ENCODE assay signal across 8 mouse cellular contexts in genomic region chr8:84976031-84976762, GRCm38 (mm10). TPM values are rescaled to one million over a fixed set of nuclear protein-coding genes. Genes with fewer than 3 reads are reported as not detected.
DNase-seq lines count a peak whose midpoint lies in the region; ATAC-seq lines count a peak whose summit lies in the region.

No protein-coding gene starts in this region.

- under 1% methylated on average over 56 of the region's 61 CpGs for WGBS in intestine, embryonic 14.5 days

- peak overlapping the region; percentile 73 for H3K27ac ChIP-seq in intestine, embryonic 14.5 days (ENCODE audit: low read depth)

- peak overlapping the region; percentile 67 for H3K9ac ChIP-seq in intestine, embryonic 14.5 days (ENCODE audit: low read length)

- peaks cover 53% of the 10 kb centered on the region for H3K4me1 ChIP-seq in intestine, embryonic 14.5 days (replicated peaks; ENCODE audit: control insufficient read depth, insufficient read depth, low read length)

- peak; percentile 98 for DNase-seq in adrenal gland, adult 2 months
- DNase-seq in embryo, embryonic 11 days: peak; percentile 96
- peak; percentile 94 for DNase-seq in gastrocnemius, postnatal 25 days
- DNase-seq in intestine, embryonic 14.5 days (ENCODE audit: low spot score): peak; percentile 96
- DNase-seq in left cerebral cortex, postnatal 14 days (ENCODE audit: low spot score in 2 of 2): peak; percentile 96
- peak; percentile 96 for DNase-seq in right cerebral cortex, postnatal 25 days
- peak; percentile 95 for DNase-seq in urinary bladder, postnatal 36 days (ENCODE audit: low spot score in 2 of 2)

- H3K4me2 ChIP-seq in intestine, embryonic 14.5 days (ENCODE audit: low read length): peak overlapping the region; percentile 99

- H3K4me3 ChIP-seq in intestine, embryonic 14.5 days (ENCODE audit: low read depth, low read length): peak overlapping the region; percentile 54

- peak; percentile 79 for ATAC-seq in intestine, embryonic 14.5 days (replicated peaks; ENCODE audit: low FRiP score, low TSS enrichment, low read depth)
- peak; percentile 67 for ATAC-seq in megakaryocyte-erythroid progenitor cell, adult 5-6 weeks (replicated peaks; ENCODE audit: low FRiP score, low TSS enrichment, poor library complexity, severe bottlenecking)

- H3K27me3 ChIP-seq in intestine, embryonic 14.5 days (replicated peaks; ENCODE audit: control insufficient read depth, insufficient read depth, low read length): peaks cover 8% of the 10 kb centered on the region

- intact Hi-C loops in left cerebral cortex, postnatal 14 days (cut with DNase I): loop anchor here (1.0 kb wide), 1 partner anchor 14 kb away; the partner anchor contains the start of gene Hook2

- no peaks in the 10 kb centered on the region for H3K9me3 ChIP-seq in intestine, embryonic 14.5 days (ENCODE audit: control insufficient read depth, low read length)

- H3K36me3 ChIP-seq in intestine, embryonic 14.5 days (ENCODE audit: control insufficient read depth, insufficient read depth, low read length): peaks cover 41% of the 10 kb centered on the region

RNA-seq across cellular contexts. Expression of gene Junb, which starts 2.3 kb away (rescaled TPM):
- 10 to 100 TPM; 37.0 to 90.7 TPM for total RNA-seq in adrenal gland, adult 2 months (2021)
- polyA plus RNA-seq in adrenal gland, adult 2 months (2012; rRNA removed): 78.9 and 91.4 TPM in 2 replicates
- 1 to 10 TPM; 5.1 to 6.9 TPM for total RNA-seq in gastrocnemius, postnatal 25 days (2021)
- 14.4 and 17.2 TPM in 2 replicates for polyA plus RNA-seq in intestine, embryonic 14.5 days (2014; fragmentation: Nextera tagmentation; extraction: Ambion mirVana)
- total RNA-seq in left cerebral cortex, postnatal 14 days (2021): 10 to 100 TPM; 51.5 to 65.4 TPM
- 4.1 and 8.0 TPM in 2 replicates for total RNA-seq in megakaryocyte-erythroid progenitor cell, adult 5-6 weeks (2014; fragmentation: Nextera tagmentation)
- total RNA-seq in megakaryocyte-erythroid progenitor cell, adult 5-6 weeks (2017): 57.8 and 74.2 TPM in 2 replicates

RNA-seq across cellular contexts. Expression of gene Rnaseh2a, which starts 6.6 kb away (rescaled TPM):
- total RNA-seq in adrenal gland, adult 2 months (2021): 100 to 1,000 TPM in 1 of 2 experiments, 10 to 100 TPM in 1; 87.7 to 112 TPM
- 61.7 and 76.6 TPM in 2 replicates for polyA plus RNA-seq in adrenal gland, adult 2 months (2012; rRNA removed)
- total RNA-seq in gastrocnemius, postnatal 25 days (2021): 10 to 100 TPM; 22.2 to 24.7 TPM
- polyA plus RNA-seq in intestine, embryonic 14.5 days (2014; fragmentation: Nextera tagmentation; extraction: Ambion mirVana): 132 and 141 TPM in 2 replicates
- 10 to 100 TPM; 38.1 to 52.0 TPM for total RNA-seq in left cerebral cortex, postnatal 14 days (2021)
- 198 and 202 TPM in 2 replicates for total RNA-seq in megakaryocyte-erythroid progenitor cell, adult 5-6 weeks (2014; fragmentation: Nextera tagmentation)
- 119 and 151 TPM in 2 replicates for total RNA-seq in megakaryocyte-erythroid progenitor cell, adult 5-6 weeks (2017)

RNA-seq across cellular contexts. Expression of gene Prdx2, which starts 6.8 kb away (rescaled TPM):
- 100 to 1,000 TPM; 671 to 700 TPM for total RNA-seq in adrenal gland, adult 2 months (2021)
- 181 and 240 TPM in 2 replicates for polyA plus RNA-seq in adrenal gland, adult 2 months (2012; rRNA removed)
- 100 to 1,000 TPM; 192 to 200 TPM for total RNA-seq in gastrocnemius, postnatal 25 days (2021)
- 771 and 821 TPM in 2 replicates for polyA plus RNA-seq in intestine, embryonic 14.5 days (2014; fragmentation: Nextera tagmentation; extraction: Ambion mirVana)
- total RNA-seq in left cerebral cortex, postnatal 14 days (2021): 100 to 1,000 TPM; 402 to 429 TPM
- total RNA-seq in megakaryocyte-erythroid progenitor cell, adult 5-6 weeks (2014; fragmentation: Nextera tagmentation): 898 and 1,004 TPM in 2 replicates
- 1,011 and 1,021 TPM in 2 replicates for total RNA-seq in megakaryocyte-erythroid progenitor cell, adult 5-6 weeks (2017)

RNA-seq across cellular contexts. Expression of gene Gm49661, which starts 7.0 kb away (rescaled TPM):
- total RNA-seq in adrenal gland, adult 2 months (2021): 1 to 10 TPM; 2.1 to 2.4 TPM
- 2.1 TPM in 1 of 2 replicates, not detected in the other for polyA plus RNA-seq in adrenal gland, adult 2 months (2012; rRNA removed)
- not detected for total RNA-seq in gastrocnemius, postnatal 25 days (2021)
- polyA plus RNA-seq in intestine, embryonic 14.5 days (2014; fragmentation: Nextera tagmentation; extraction: Ambion mirVana): not detected in 2 replicates
- total RNA-seq in left cerebral cortex, postnatal 14 days (2021): not detected
- not detected in 2 replicates for total RNA-seq in megakaryocyte-erythroid progenitor cell, adult 5-6 weeks (2014; fragmentation: Nextera tagmentation)
- total RNA-seq in megakaryocyte-erythroid progenitor cell, adult 5-6 weeks (2017): not detected in 2 replicates

RNA-seq across cellular contexts. Expression of gene Hook2, which starts 14.2 kb away (rescaled TPM):
- total RNA-seq in adrenal gland, adult 2 months (2021): 1 to 10 TPM; 6.1 to 6.2 TPM
- 6.5 and 6.7 TPM in 2 replicates for polyA plus RNA-seq in adrenal gland, adult 2 months (2012; rRNA removed)
- 1 to 10 TPM; 1.1 to 1.3 TPM for total RNA-seq in gastrocnemius, postnatal 25 days (2021)
- polyA plus RNA-seq in intestine, embryonic 14.5 days (2014; fragmentation: Nextera tagmentation; extraction: Ambion mirVana): 36.0 and 40.7 TPM in 2 replicates
- 1 to 10 TPM; 7.5 to 8.1 TPM for total RNA-seq in left cerebral cortex, postnatal 14 days (2021)
- total RNA-seq in megakaryocyte-erythroid progenitor cell, adult 5-6 weeks (2014; fragmentation: Nextera tagmentation): 7.7 and 9.6 TPM in 2 replicates
- total RNA-seq in megakaryocyte-erythroid progenitor cell, adult 5-6 weeks (2017): 11.0 and 19.9 TPM in 2 replicates

Comparison
In these comparisons a context has a peak if more than half of its experiments do, and no peak if none do; other contexts are left out.
1. Peak in every context shown above with its lines: DNase-seq, ATAC-seq, H3K4me3 ChIP-seq and H3K27ac ChIP-seq.